ENCODE assay signal across 15 mouse cellular contexts in the genomic region with DNA sequence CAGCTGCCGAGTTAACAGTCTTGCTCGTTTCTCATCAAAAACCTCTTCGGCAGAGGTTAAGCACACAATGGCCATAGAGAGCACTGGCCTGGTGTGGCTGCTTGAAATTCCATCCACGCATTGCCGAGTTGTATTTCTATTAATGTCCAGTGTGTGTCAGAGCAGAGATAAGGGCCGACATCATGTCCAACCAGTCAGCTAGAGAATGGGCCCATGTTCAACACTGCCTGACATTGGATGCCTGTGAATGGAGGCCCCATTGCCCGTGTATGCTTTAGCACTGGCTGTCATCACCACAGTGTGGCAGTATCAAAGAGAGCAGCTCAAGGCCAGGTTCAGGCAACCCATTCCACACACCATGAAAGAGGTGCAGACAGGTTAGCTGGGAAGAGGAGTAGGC. TPM values are rescaled to one million over a fixed set of nuclear protein-coding genes. Genes with fewer than 3 reads are reported as not detected.
DNase-seq lines count a peak whose midpoint lies in the region; ATAC-seq and TF ChIP-seq lines count a peak whose summit lies in the region.
"Had no signal": no experiment of that assay in that cellular context is flagged by ENCODE, and none has a peak within 500 bp of the region (broad histone marks: within the 10 kb centered on the region; RNA-seq: fewer than 3 reads in every experiment).

No protein-coding gene starts in this region.

- DNase-seq in cerebellum, postnatal 10 days: peak; percentile 37 to 39
- DNase-seq in cerebellum, adult 11-12 months: no peak
- DNase-seq in layer of hippocampus, adult 2 months (ENCODE audit: low spot score in 2 of 2): no peak
- no peak for DNase-seq in layer of hippocampus, postnatal 25 days (ENCODE audit: extremely low spot score in 1 of 2, low spot score in 1 of 2)
- DNase-seq in heart, postnatal 0 days (ENCODE audit: low spot score): peak; percentile 73
- DNase-seq in midbrain, postnatal 0 days (ENCODE audit: low spot score): peak; percentile 2
- DNase-seq in natural killer cell, adult 2 months (ENCODE audit: low spot score in 2 of 2): no peak
- DNase-seq in right cerebral cortex, postnatal 36 days (ENCODE audit: low spot score in 2 of 2): no peak
- DNase-seq: adrenal gland, postnatal 10 days; embryo, embryonic 11 days; left cerebral cortex, postnatal 4 days; liver, embryonic 13.5 days; retina, postnatal 1 day had no signal

- H3K4me2 ChIP-seq in heart, postnatal 0 days (ENCODE audit: low read depth, low read length): no peak overlapping the region
- H3K4me2 ChIP-seq in midbrain, postnatal 0 days (ENCODE audit: low read depth, low read length, poor library complexity, severe bottlenecking): no peak overlapping the region
- H3K4me2 ChIP-seq: kidney, embryonic 15.5 days; liver, embryonic 13.5 days had no signal

- no peaks in the 10 kb centered on the region for H3K36me3 ChIP-seq in heart, postnatal 0 days (replicated peaks; ENCODE audit: control insufficient read depth, insufficient read depth, low read length)
- 0 out of 2 replicates have a peak, but pooled peaks cover 4% of the 10 kb centered on the region for H3K36me3 ChIP-seq in midbrain, postnatal 0 days (ENCODE audit: insufficient read depth, low read length)
- H3K36me3 ChIP-seq: kidney, embryonic 15.5 days; liver, embryonic 13.5 days had no signal

- WGBS in heart, postnatal 0 days: 15% methylated on average over 7 of the region's 7 CpGs
- WGBS in midbrain, postnatal 0 days: 28% methylated on average over 7 of the region's 7 CpGs

- TF ChIP-seq CTCF in layer of hippocampus, adult 2 months (conservative IDR thresholded peaks at IDR 0.05): peak; percentile 24
- TF ChIP-seq CTCF in heart, postnatal 0 days (IDR thresholded peaks at IDR 0.05; ENCODE audit: low read depth): peak; percentile 43
- peak; percentile 52 for TF ChIP-seq CTCF in midbrain, postnatal 0 days (IDR thresholded peaks at IDR 0.05)

- peak; percentile 88 for ATAC-seq in heart, postnatal 0 days (ENCODE audit: insufficient read depth, low read depth)
- ATAC-seq in midbrain, postnatal 0 days (ENCODE audit: low FRiP score): 0 out of 2 replicates have a peak, but pooled peaks have one; percentile 50

- H3K4me1 ChIP-seq in heart, postnatal 0 days (ENCODE audit: control insufficient read depth, insufficient read depth): peaks cover 17% of the 10 kb centered on the region
- H3K4me1 ChIP-seq in midbrain, postnatal 0 days (ENCODE audit: insufficient read depth, low read length): no peaks in the 10 kb centered on the region
- H3K4me1 ChIP-seq: liver, embryonic 13.5 days had no signal

- TF ChIP-seq EP300 in heart, postnatal 0 days (IDR thresholded peaks at IDR 0.05; ENCODE audit: low read depth): no peak

- no peak overlapping the region for H3K27ac ChIP-seq in layer of hippocampus, adult 2 months
- peak overlapping the region; percentile 39 for H3K27ac ChIP-seq in heart, postnatal 0 days (ENCODE audit: low read depth)
- peak overlapping the region; percentile 43 for H3K27ac ChIP-seq in midbrain, postnatal 0 days (ENCODE audit: low read depth, low read length)
- H3K27ac ChIP-seq: kidney, embryonic 15.5 days; liver, embryonic 13.5 days had no signal

- no peaks in the 10 kb centered on the region for H3K27me3 ChIP-seq in heart, postnatal 0 days (ENCODE audit: control insufficient read depth, insufficient read depth, low read length)
- H3K27me3 ChIP-seq in midbrain, postnatal 0 days (ENCODE audit: insufficient read depth, low read length): no peaks in the 10 kb centered on the region
- H3K27me3 ChIP-seq: kidney, embryonic 15.5 days; liver, embryonic 13.5 days had no signal

- H3K9me3 ChIP-seq in heart, postnatal 0 days (replicated peaks; ENCODE audit: control insufficient read depth, low read length): no peaks in the 10 kb centered on the region
- H3K9me3 ChIP-seq in midbrain, postnatal 0 days (ENCODE audit: low read length): no peaks in the 10 kb centered on the region
- H3K9me3 ChIP-seq: kidney, embryonic 15.5 days; liver, embryonic 13.5 days had no signal

- no peak overlapping the region for H3K4me3 ChIP-seq in layer of hippocampus, adult 2 months
- H3K4me3 ChIP-seq in heart, postnatal 0 days (ENCODE audit: low read depth, low read length): no peak overlapping the region
- H3K4me3 ChIP-seq in midbrain, postnatal 0 days (ENCODE audit: low read depth, low read length): no peak overlapping the region
- H3K4me3 ChIP-seq: erythroblast, embryonic 14.5 days; kidney, embryonic 15.5 days; liver, embryonic 13.5 days had no signal

- no peak overlapping the region for H3K9ac ChIP-seq in heart, postnatal 0 days (replicated peaks; ENCODE audit: low read depth, low read length)
- no peak overlapping the region for H3K9ac ChIP-seq in midbrain, postnatal 0 days (replicated peaks; ENCODE audit: low read length, poor library complexity, severe bottlenecking)
- H3K9ac ChIP-seq: kidney, embryonic 15.5 days; liver, embryonic 13.5 days had no signal

RNA-seq across cellular contexts. Expression of gene Chchd6, which starts 38.9 kb away (rescaled TPM):
- 10 to 100 TPM; 61.4 to 71.1 TPM for total RNA-seq in layer of hippocampus, adult 2 months (2021)
- 10 to 100 TPM; 62.4 to 74.8 TPM for total RNA-seq in layer of hippocampus, postnatal 25 days (2021)
- 19.9 and 21.8 TPM in 2 replicates for total RNA-seq in heart, postnatal 0 days (2014; rRNA removed; ENCODE audit: low replicate concordance)
- 37.5 and 37.8 TPM in 2 replicates for polyA plus RNA-seq in heart, postnatal 0 days (2015; fragmentation: Nextera tagmentation; extraction: Ambion mirVana)
- total RNA-seq in midbrain, postnatal 0 days (2014; rRNA removed): 168 and 192 TPM in 2 replicates
- polyA plus RNA-seq in midbrain, postnatal 0 days (2015; fragmentation: Nextera tagmentation; extraction: Ambion mirVana): 182 and 217 TPM in 2 replicates

Comparison
In these comparisons a context has a peak if more than half of its experiments do, and no peak if none do; other contexts are left out.
1. DNase-seq: peak in cerebellum, postnatal 10 days (2 of 2), heart, postnatal 0 days (single experiment) and midbrain, postnatal 0 days (single experiment); none in cerebellum, adult 11-12 months (single experiment), layer of hippocampus, adult 2 months (0 of 2), layer of hippocampus, postnatal 25 days (0 of 2), natural killer cell, adult 2 months (0 of 2) and right cerebral cortex, postnatal 36 days (0 of 2).
2. Peak in every context shown above with its lines, with median percentiles within 50 percentile points of each other: CTCF ChIP-seq.